Mouse (Mus musculus): Measurements from ENCODE around the gene Zfp991. TPM values are rescaled to one million over a fixed set of nuclear protein-coding genes. Genes with fewer than 3 reads are reported as not detected.
A peak's percentile ranks its signal among the peaks of the same experiment; 100 is the strongest.
"Not testable (repeated sequence)": the region's sequence is repeated elsewhere in the genome, so short reads cannot be mapped to it uniquely, and the experiment has no call there.

Gene Zfp991
- polyA plus RNA-seq, 1 experiment from 2014 or later = 6.5 TPM

DNA sequence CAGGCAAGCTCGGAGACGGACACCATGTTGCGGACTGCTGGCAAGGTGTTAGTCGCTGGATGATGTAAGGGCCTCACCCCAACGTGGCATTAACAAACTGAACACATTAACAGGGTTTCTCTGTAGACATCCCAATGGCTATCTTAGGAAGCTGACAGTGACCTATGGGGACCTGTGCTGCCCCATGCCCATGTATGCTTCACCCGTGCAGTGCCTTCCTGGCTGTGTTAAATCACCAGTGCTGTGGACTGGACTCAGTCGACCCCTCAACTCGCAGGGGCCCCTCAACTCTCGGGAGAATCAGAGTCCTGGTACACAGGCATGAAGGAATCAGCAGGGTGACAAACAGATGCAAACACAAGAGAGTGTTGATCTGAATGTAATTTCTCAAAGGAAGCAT is 63.3 kb downstream of the Zfp991 start:
- not testable (repeated sequence) for H3K4me2 ChIP-seq, H3K36me3 ChIP-seq, H3K9me3 ChIP-seq, H3K27ac ChIP-seq, H3K4me3 ChIP-seq, H3K9ac ChIP-seq, H3K27me3 ChIP-seq, H3K4me1 ChIP-seq
- 80% methylated on average over 8 of the region's 9 CpGs for WGBS
- 0 out of 2 replicates have a peak, but pooled peaks have one; percentile 20 for ATAC-seq (ENCODE audit: insufficient number of reproducible peaks, low FRiP score, low TSS enrichment, low read depth)

DNA sequence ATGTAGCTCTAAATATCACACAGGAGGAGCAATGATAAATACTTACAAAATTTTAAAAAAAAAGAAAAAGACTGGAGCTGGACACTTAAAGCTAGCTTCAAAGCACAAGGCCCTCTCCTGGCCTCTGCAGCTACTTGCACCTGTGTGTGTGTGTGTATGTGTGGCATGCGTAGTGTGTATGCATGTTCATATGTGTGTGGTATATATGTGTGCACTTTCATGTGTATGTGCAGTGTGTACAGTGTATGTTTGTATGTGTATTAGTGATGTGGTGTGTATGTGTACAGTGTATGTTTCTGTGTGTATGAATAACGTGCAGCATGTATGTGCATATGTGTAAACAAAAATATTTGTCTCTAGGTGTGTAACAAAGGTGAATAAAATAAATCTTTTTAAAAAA is 65.4 kb downstream of the Zfp991 start:
- H3K27me3 ChIP-seq; H3K9ac ChIP-seq; H3K27ac ChIP-seq; H3K4me1 ChIP-seq; H3K4me2 ChIP-seq; H3K36me3 ChIP-seq; ATAC-seq (ENCODE audit: insufficient number of reproducible peaks, low FRiP score, low TSS enrichment, low read depth); H3K9me3 ChIP-seq; H3K4me3 ChIP-seq: not testable (repeated sequence)
- WGBS = 76% methylated on average over 2 of the region's 2 CpGs

DNA sequence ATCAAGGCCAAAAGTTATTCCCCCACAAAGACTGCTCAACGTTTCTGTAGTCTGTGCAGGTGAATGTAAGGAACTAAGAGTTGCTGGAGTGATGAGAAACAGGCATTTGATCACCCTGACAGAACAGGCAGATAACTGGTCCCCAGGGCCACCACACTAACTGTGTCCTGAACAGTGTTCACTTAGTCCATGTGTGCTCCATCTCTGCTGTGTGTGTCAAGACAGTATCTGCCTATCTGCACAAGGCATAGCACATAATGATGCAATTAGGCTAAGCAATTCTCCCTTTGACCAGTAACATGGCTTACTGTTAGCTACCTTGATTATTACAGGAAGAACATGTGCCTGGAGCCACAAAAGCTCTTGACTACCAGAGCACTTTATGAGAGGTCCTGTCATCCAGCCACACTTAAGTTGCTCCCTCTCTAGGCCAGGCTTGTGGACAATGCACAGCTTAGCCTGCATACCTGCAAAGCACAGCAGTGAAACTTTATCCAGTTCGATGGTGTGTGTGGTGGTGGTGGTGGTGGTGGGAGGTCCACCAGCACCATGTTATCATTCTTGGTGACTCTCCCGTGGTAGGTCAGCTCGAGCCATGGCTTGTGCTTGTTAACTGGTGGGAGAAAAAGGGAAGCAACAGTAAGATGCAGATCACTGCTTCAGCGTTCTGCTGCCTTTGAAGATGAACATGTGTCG is 67.4 kb downstream of the Zfp991 start:
- H3K36me3 ChIP-seq, H3K4me1 ChIP-seq, H3K4me2 ChIP-seq, H3K9me3 ChIP-seq, H3K4me3 ChIP-seq, H3K27me3 ChIP-seq, H3K27ac ChIP-seq, H3K9ac ChIP-seq: not testable (repeated sequence)
- ATAC-seq (ENCODE audit: insufficient number of reproducible peaks, low FRiP score, low TSS enrichment, low read depth) = peak; percentile 56; the same call in 1 of the 2 replicates
- WGBS = 68% methylated on average over 6 of the region's 6 CpGs

GRCm38 (mm10) chr4:147201920-147202660 is 70.3 kb downstream of the Zfp991 start:
- H3K27me3 ChIP-seq; H3K9ac ChIP-seq; H3K4me2 ChIP-seq; H3K4me3 ChIP-seq; H3K27ac ChIP-seq; H3K4me1 ChIP-seq; H3K9me3 ChIP-seq; ATAC-seq (ENCODE audit: insufficient number of reproducible peaks, low FRiP score, low TSS enrichment, low read depth); H3K36me3 ChIP-seq: not testable (repeated sequence)
- 82% methylated on average over 14 of the region's 16 CpGs for WGBS

DNA sequence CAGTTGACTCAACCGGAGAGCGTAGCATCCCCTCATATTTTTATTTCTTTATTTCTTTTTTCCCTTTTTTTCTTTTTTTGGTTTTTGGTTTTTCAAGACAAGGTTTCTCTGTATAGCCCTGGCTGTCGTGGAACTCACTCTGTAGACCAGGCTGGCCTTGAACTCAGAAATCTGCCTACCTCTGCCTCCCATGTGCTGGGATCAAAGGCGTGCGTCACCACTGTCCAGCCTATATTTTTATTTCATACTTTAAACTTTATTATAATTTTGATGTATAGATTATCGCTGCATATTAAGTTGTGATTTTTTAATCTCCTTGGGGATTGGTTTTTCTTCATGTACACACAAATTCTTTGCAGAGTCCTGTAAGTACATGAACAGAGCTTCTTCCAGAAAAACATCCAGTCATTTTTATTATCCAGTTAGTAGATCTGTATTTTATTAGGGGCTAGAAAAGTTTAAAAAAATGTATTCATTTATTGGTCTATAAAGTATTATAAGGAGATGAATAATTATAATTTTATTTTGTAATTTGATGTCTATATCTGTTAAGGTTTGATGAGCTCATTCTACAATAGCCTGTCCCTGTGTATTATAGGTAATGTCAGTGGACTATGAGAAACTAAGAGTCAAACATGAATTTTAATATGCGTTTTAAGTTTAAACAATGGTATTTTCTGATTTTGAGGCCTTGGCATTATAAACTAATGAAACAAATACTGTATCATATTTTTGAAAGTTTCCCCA is 80.5 kb downstream of the Zfp991 start:
- H3K27ac ChIP-seq; H3K4me2 ChIP-seq; H3K4me3 ChIP-seq; ATAC-seq (ENCODE audit: insufficient number of reproducible peaks, low FRiP score, low TSS enrichment, low read depth); H3K27me3 ChIP-seq; H3K9ac ChIP-seq; H3K4me1 ChIP-seq; H3K36me3 ChIP-seq; H3K9me3 ChIP-seq: not testable (repeated sequence)
- 76% methylated on average over 3 of the region's 7 CpGs for WGBS

GRCm38 (mm10) chr4:147214233-147214632 is 82.4 kb downstream of the Zfp991 start:
- H3K4me3 ChIP-seq; H3K4me2 ChIP-seq; H3K36me3 ChIP-seq; H3K27ac ChIP-seq; H3K9me3 ChIP-seq; H3K27me3 ChIP-seq; H3K9ac ChIP-seq; ATAC-seq (ENCODE audit: insufficient number of reproducible peaks, low FRiP score, low TSS enrichment, low read depth); H3K4me1 ChIP-seq: not testable (repeated sequence)
- WGBS = no CpG with 5 or more reads among the region's 1 CpGs

DNA sequence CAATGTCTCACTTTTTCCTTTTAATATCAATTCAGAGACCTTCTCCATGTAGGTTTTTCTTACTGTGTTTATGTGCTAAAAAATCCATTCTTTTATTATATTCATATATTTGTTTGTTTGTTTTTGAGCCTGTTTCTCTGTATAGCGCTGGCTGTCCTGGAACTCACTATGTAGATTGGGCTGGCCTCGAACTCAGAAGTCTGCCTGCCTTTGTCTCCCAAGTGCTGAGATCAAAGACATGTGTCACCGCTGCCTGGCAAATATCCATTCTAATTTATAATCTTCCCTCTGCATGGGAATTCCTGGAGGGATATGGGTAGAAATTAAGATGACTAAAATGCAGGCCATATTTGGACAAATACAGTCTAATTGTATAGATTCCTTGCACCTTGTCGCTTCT is 85.8 kb downstream of the Zfp991 start:
- WGBS = 65% methylated on average over 3 of the region's 4 CpGs
- H3K9me3 ChIP-seq; ATAC-seq (ENCODE audit: insufficient number of reproducible peaks, low FRiP score, low TSS enrichment, low read depth); H3K9ac ChIP-seq; H3K27ac ChIP-seq; H3K4me1 ChIP-seq; H3K4me2 ChIP-seq; H3K4me3 ChIP-seq; H3K27me3 ChIP-seq; H3K36me3 ChIP-seq: not testable (repeated sequence)

DNA sequence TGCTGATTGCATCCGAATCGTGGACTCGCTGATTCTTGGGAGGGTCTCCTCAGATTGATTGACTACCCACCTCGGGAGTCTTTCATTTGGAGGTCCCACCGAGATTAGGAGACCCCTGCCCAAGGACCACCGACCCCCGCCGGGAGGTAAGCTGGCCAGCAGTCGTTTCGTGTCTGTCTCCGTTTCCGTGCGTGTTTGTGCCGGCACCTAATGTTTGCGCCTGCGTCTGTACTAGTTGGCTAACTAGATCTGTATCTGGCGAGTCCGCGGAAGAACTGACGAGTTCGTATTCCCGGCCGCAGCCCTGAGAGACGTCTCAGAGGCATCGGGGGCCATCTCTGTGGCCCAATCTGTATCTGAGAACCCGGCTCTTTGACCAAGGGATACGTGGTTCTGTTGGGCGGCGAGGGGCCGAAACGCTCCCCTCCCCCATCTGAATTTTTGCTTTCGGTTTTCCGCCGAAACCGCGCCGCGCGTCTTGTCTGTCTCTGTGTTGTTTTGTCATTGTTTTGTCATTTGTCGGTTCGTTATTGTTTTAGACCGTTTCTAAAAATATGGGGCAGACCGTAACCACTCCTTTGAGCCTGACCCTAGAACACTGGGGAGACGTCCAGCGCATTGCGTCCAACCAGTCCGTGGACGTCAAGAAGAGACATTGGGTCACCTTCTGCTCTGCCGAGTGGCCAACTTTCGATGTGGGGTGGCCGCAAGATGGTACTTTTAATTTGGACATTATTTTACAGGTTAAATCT is 87.7 kb downstream of the Zfp991 start:
- H3K4me1 ChIP-seq; H3K27ac ChIP-seq; H3K9ac ChIP-seq; ATAC-seq (ENCODE audit: insufficient number of reproducible peaks, low FRiP score, low TSS enrichment, low read depth); H3K36me3 ChIP-seq; H3K9me3 ChIP-seq; H3K27me3 ChIP-seq: not testable (repeated sequence)
- Histone ChIP-seq H3K4me2 (peak overlapping the region; percentile 12; the same call in 1 of the 2 replicates), H3K4me3 (peak overlapping the region; percentile 22)
- 71% methylated on average over 51 of the region's 51 CpGs for WGBS

GRCm38 (mm10) chr4:147220226-147220625 is 88.4 kb downstream of the Zfp991 start:
- H3K9ac ChIP-seq; ATAC-seq (ENCODE audit: insufficient number of reproducible peaks, low FRiP score, low TSS enrichment, low read depth); H3K36me3 ChIP-seq; H3K27ac ChIP-seq; H3K4me3 ChIP-seq; H3K4me1 ChIP-seq; H3K27me3 ChIP-seq; H3K4me2 ChIP-seq: not testable (repeated sequence)
- H3K9me3 ChIP-seq = peaks cover 15% of the 10 kb centered on the region
- 82% methylated on average over 17 of the region's 20 CpGs for WGBS

DNA sequence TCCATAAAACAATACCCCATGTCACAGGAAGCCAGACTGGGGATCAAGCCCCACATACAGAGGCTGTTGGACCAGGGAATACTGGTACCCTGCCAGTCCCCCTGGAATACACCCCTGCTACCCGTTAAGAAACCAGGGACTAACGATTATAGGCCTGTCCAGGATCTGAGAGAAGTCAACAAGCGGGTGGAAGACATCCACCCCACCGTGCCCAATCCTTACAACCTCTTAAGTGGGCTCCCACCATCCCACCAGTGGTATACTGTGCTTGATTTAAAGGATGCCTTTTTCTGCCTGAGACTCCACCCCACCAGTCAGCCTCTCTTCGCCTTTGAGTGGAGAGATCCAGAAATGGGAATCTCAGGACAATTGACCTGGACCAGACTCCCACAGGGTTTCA is 90.2 kb downstream of the Zfp991 start:
- H3K4me1 ChIP-seq; ATAC-seq (ENCODE audit: insufficient number of reproducible peaks, low FRiP score, low TSS enrichment, low read depth); H3K36me3 ChIP-seq; H3K27me3 ChIP-seq; H3K27ac ChIP-seq; H3K4me2 ChIP-seq; H3K4me3 ChIP-seq; H3K9ac ChIP-seq: not testable (repeated sequence)
- WGBS = 85% methylated on average over 5 of the region's 5 CpGs
- peaks cover 18% of the 10 kb centered on the region for H3K9me3 ChIP-seq

GRCm38 (mm10) chr4:147223778-147224435 is 92.1 kb downstream of the Zfp991 start:
- H3K9ac ChIP-seq = not testable (repeated sequence)
- WGBS = 93% methylated on average over 24 of the region's 24 CpGs

More at GRCm38 (mm10) chr4:147223778-147224435, 92.1 kb downstream of the Zfp991 start:
- not testable (repeated sequence) for H3K36me3 ChIP-seq; H3K4me1 ChIP-seq; H3K27me3 ChIP-seq; H3K4me3 ChIP-seq; ATAC-seq (ENCODE audit: insufficient number of reproducible peaks, low FRiP score, low TSS enrichment, low read depth); H3K27ac ChIP-seq; H3K4me2 ChIP-seq
- peaks cover 18% of the 10 kb centered on the region for H3K9me3 ChIP-seq

Data from limb, embryonic 15.5 days (tissue).